Mouse (Mus musculus) limb, embryonic 14.5 days (tissue): ENCODE results near the gene Tnrc18. TPM values are rescaled to one million over a fixed set of nuclear protein-coding genes. Genes with fewer than 3 reads are reported as not detected.
A peak's percentile ranks its signal among the peaks of the same experiment; 100 is the strongest.

Source experiments
- ATAC-seq: fragments of 200-750 bp; cut with Nextera tagmentation; 2 replicates; pipeline ENCODE4 v1.8.0; 2017; ENCODE audit warnings: low read depth, moderate number of reproducible peaks, moderate TSS enrichment; ENCODE audit not compliant: low FRiP score
- DNase-seq: peaks from one replicate; pipeline ENCODE4 v3.0.0-alpha.2; 2015; ENCODE audit warnings: low spot score
- H3K27ac ChIP-seq: fragments of 300-500 bp; sonication (generic); replicated peaks from 2 replicates; pipeline ENCODE4 v1.5.1; 2014; ENCODE audit warnings: low read depth, mild to moderate bottlenecking, low read length, moderate library complexity, mixed read lengths
- H3K27me3 ChIP-seq: fragments of 300-500 bp; sonication (generic); 2 replicates; pipeline ENCODE4 v1.6.1; 2014; ENCODE audit warnings: low read length, mixed read lengths; ENCODE audit not compliant: control insufficient read depth, insufficient read depth
- H3K36me3 ChIP-seq: fragments of 300-500 bp; sonication (generic); 2 replicates; pipeline ENCODE4 v1.6.1; 2014; ENCODE audit warnings: mild to moderate bottlenecking, low read length, moderate library complexity, mixed read lengths; ENCODE audit not compliant: control insufficient read depth, insufficient read depth
- H3K4me1 ChIP-seq: fragments of 300-500 bp; sonication (generic); 2 replicates; pipeline ENCODE4 v1.6.1; 2014; ENCODE audit warnings: antibody characterized with exemption, low read length, mixed read lengths; ENCODE audit not compliant: control insufficient read depth, insufficient read depth
- H3K4me2 ChIP-seq: fragments of 300-500 bp; sonication (generic); replicated peaks from 2 replicates; pipeline ENCODE4 v1.6.1; 2014; ENCODE audit warnings: low read depth, mild to moderate bottlenecking, low read length, moderate library complexity; ENCODE audit not compliant: severe bottlenecking
- H3K4me3 ChIP-seq: fragments of 300-500 bp; sonication (generic); replicated peaks from 2 replicates; pipeline ENCODE4 v1.5.1; 2014; ENCODE audit warnings: low read length
- H3K9ac ChIP-seq: fragments of 300-500 bp; sonication (generic); 2 replicates; pipeline ENCODE4 v1.6.1; 2014; ENCODE audit warnings: mild to moderate bottlenecking, low read depth, low read length, moderate library complexity; ENCODE audit not compliant: severe bottlenecking
- H3K9me3 ChIP-seq: fragments of 300-500 bp; sonication (generic); 2 replicates; pipeline ENCODE4 v1.6.1; 2016; ENCODE audit warnings: low read length; ENCODE audit not compliant: control insufficient read depth
- POLR2A ChIP-seq: fragments of 200-500 bp; IDR thresholded peaks from 2 replicates; pipeline ENCODE4 v1.8.0; 2012; ENCODE audit warnings: inconsistent platforms, mild to moderate bottlenecking, moderate library complexity, borderline replicate concordance; ENCODE audit not compliant: insufficient read depth, insufficient read length; ENCODE audit errors: extremely low read depth
- WGBS: fragments of 180-500 bp; shearing (Covaris S2); extraction: QIAGEN DNeasy Blood & Tissue Kit; methylation state at CpG from one replicate; pipeline ENCODE4 v1.1.7; 2014; 5-methylcytosine and 5-hydroxymethylcytosine counted together
- polyA plus RNA-seq, 2 experiments: library from polyadenylated mRNA; depleted of rRNA in 1 of 2; stranded (reverse) in 1 of 2; unstranded in 1 of 2; fragments of >200 nt; fragmentation: Nextera tagmentation in 1 of 2; extraction: Ambion mirVana in 1 of 2; gene quantifications; 2 replicates each; pipeline versions ENCODE4 v1.2.1 to v1.2.3; 2012 to 2014

Tnrc18 gene
- polyA plus RNA-seq, 2 experiments = 46.6 to 61.1 TPM

GRCm38 (mm10) chr5:142752241-142752640, 65.2 kb downstream of the Tnrc18 start:
- peaks cover 96% of the 10 kb centered on the region for H3K36me3 ChIP-seq
- 57% methylated on average over 13 of the region's 13 CpGs for WGBS
- no peak overlapping the region for H3K4me3 ChIP-seq
- H3K27ac ChIP-seq = no peak overlapping the region
- no peak overlapping the region for H3K9ac ChIP-seq
- DNase-seq (no peak), ATAC-seq (0 out of 2 replicates have a peak, but pooled peaks have one; percentile 20)
- H3K4me1 ChIP-seq = no peaks in the 10 kb centered on the region
- no peaks in the 10 kb centered on the region for H3K27me3 ChIP-seq
- no peaks in the 10 kb centered on the region for H3K9me3 ChIP-seq
- no peak for TF ChIP-seq POLR2A
- H3K4me2 ChIP-seq = no peak overlapping the region

GRCm38 (mm10) chr5:142750173-142750572, 67.3 kb downstream of the Tnrc18 start:
- ATAC-seq (no peak), DNase-seq (no peak)
- no peak overlapping the region for H3K4me2 ChIP-seq
- H3K27ac ChIP-seq = no peak overlapping the region
- H3K4me1 ChIP-seq = no peaks in the 10 kb centered on the region
- no peak overlapping the region for H3K9ac ChIP-seq
- H3K27me3 ChIP-seq = no peaks in the 10 kb centered on the region
- no peak for TF ChIP-seq POLR2A
- peaks cover 93% of the 10 kb centered on the region for H3K36me3 ChIP-seq
- WGBS = 89% methylated on average over 11 of the region's 11 CpGs
- no peak overlapping the region for H3K4me3 ChIP-seq
- H3K9me3 ChIP-seq = no peaks in the 10 kb centered on the region

GRCm38 (mm10) chr5:142747026-142747629, 70.3 kb downstream of the Tnrc18 start:
- Histone ChIP-seq H3K9ac (no peak overlapping the region), H3K4me2 (no peak overlapping the region), H3K4me1 (no peaks in the 10 kb centered on the region), H3K27me3 (no peaks in the 10 kb centered on the region), H3K36me3 (peaks cover 92% of the 10 kb centered on the region), H3K27ac (no peak overlapping the region), H3K9me3 (no peaks in the 10 kb centered on the region), H3K4me3 (no peak overlapping the region)
- TF ChIP-seq POLR2A = no peak
- ATAC-seq (no peak), DNase-seq (no peak)
- 92% methylated on average over 12 of the region's 12 CpGs for WGBS

DNA sequence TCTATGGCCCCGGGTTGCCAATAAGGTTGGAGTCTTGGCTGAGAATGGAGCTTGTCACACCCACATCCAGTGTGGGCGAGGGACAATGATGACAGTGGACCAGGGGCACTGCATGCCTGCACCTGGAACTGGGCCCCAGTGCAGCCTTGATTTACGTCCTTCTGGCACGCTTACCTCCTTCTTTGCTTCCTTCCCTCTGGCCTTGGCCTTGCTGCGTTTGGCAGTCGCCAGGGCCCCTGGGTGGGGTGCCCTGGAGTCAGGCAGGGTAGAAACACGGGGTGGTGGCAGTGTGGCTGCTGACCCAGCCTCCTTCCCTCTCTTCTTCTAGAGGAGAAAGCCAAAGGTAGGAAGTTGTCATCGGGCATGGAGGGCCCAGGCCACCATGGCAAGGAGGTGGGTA, 77.5 kb downstream of the Tnrc18 start:
- H3K9ac ChIP-seq = no peak overlapping the region

DNA sequence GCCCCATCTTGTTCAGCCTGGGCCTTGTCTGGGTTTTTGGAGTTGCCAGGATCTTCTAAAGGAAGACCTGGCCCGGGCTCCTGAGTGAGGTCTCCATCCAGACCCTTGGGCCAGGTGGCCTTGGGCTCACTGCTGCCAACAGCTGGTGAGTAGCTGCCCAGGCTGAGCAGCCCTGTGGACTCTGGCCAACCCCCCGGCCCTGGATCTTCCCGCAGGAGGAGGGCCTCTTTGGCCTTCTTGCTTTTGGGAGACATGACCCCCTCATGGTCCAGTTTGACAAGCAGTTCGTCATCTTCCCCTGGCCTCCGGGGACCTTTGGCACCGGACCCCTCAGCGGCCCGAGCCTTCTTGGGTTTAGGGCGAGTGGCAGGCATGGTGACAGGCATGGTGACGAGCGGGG, 85.5 kb downstream of the Tnrc18 start:
- no peak overlapping the region for H3K4me2 ChIP-seq
- H3K4me3 ChIP-seq = no peak overlapping the region
- H3K27me3 ChIP-seq = no peaks in the 10 kb centered on the region
- no peaks in the 10 kb centered on the region for H3K4me1 ChIP-seq
- H3K27ac ChIP-seq = no peak overlapping the region
- no peak overlapping the region for H3K9ac ChIP-seq
- WGBS = 89% methylated on average over 11 of the region's 11 CpGs
- DNase-seq = no peak
- H3K9me3 ChIP-seq = no peaks in the 10 kb centered on the region
- TF ChIP-seq POLR2A = no peak
- H3K36me3 ChIP-seq = peaks cover 100% of the 10 kb centered on the region
- no peak for ATAC-seq

More for the DNA sequence above, 77.5 kb downstream of the Tnrc18 start:
- Histone ChIP-seq H3K4me2 (no peak overlapping the region), H3K27ac (no peak overlapping the region), H3K4me3 (no peak overlapping the region), H3K36me3 (peaks cover 96% of the 10 kb centered on the region), H3K9me3 (no peaks in the 10 kb centered on the region), H3K4me1 (no peaks in the 10 kb centered on the region), H3K27me3 (no peaks in the 10 kb centered on the region)
- 83% methylated on average over 8 of the region's 8 CpGs for WGBS
- ATAC-seq (no peak), DNase-seq (no peak)
- TF ChIP-seq POLR2A = no peak
